Mouse (Mus musculus) A20 (cell line): ENCODE data around the gene Tmpo.

Experiments used
- DNase-seq: peaks from one replicate; pipeline ENCODE4 v3.0.0-alpha.2; 2011; ENCODE audit warnings: low read depth, low spot score

Gene Tmpo

DNA sequence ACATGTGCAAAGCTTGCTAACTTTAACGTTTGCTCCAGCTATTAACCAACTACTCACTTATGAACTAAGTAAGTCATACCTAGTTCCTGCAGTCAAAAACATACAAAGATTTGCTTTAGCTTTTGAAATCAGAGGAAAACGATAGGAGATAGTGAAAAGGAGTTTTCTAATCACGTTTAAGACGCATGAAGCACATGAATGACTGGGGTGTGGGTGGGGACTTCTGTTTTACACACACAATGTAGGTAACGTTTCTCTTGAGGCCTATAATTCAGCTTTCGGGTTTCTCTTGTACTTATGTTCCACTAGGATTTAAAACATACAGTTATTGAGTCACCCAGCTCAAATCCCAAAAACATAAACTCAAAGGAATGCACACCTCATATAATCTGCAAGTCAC lies 58.5 kb downstream of the Tmpo start:
- peak; percentile 33 for DNase-seq

DNA sequence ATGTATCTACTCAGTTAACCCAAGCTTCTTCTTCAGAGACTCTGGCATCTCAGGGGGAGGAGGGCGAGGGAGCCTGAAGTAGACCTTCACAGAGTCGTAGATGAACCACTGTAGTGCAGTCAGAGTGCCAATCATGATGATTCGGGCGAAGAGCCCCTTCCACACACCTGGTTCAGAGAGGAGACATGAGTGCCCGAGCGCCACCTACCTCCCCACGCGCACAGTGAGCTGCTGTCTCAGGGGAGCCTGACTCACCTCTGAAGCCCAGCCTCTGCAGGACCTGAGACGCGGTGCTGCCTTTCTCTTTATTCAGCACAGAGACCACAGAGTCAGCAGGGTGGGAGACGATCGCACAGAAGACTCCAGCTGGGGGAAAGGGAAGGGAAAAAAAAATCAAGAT lies 64.2 kb downstream of the Tmpo start:
- DNase-seq, result no peak

DNA sequence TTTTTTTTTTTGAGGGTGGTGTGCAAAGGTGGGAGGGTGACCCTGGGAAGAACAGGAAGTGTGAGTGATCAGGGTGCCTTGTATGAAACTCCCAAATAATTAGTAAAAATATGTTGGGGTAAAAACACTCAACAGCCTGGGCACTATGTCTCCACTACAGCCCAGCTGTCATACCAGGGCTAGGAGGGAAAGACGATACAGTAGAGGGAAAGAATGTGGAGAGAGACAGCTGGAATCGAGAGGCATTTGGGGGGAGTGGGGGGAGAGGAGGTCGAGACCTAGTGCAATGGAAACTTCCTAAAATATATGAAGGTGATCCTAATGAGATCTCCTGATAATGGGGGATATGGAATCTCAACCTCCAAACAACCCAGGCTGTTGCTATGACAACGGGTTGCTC lies 71.3 kb downstream of the Tmpo start:
- DNase-seq, result no peak

DNA sequence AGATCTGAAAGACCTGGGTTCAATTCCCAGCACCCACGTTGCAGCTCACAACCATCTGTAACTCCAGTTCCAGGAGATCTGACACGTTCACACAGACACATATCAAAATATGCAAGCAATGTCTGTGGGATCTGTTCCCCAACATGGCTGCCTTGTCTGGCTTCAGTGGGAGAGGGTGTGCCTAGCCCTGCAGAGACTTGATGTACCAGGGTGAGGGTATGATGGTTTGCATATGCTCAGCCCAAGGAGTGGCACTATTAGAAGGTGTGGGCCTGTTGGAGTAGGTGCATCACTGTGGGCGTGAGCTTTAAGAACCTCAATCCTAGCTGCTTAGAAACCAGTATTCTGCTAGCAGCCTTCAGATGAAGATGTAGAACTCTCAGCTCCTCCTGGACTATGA lies 75.1 kb downstream of the Tmpo start:
- DNase-seq, result no peak

DNA sequence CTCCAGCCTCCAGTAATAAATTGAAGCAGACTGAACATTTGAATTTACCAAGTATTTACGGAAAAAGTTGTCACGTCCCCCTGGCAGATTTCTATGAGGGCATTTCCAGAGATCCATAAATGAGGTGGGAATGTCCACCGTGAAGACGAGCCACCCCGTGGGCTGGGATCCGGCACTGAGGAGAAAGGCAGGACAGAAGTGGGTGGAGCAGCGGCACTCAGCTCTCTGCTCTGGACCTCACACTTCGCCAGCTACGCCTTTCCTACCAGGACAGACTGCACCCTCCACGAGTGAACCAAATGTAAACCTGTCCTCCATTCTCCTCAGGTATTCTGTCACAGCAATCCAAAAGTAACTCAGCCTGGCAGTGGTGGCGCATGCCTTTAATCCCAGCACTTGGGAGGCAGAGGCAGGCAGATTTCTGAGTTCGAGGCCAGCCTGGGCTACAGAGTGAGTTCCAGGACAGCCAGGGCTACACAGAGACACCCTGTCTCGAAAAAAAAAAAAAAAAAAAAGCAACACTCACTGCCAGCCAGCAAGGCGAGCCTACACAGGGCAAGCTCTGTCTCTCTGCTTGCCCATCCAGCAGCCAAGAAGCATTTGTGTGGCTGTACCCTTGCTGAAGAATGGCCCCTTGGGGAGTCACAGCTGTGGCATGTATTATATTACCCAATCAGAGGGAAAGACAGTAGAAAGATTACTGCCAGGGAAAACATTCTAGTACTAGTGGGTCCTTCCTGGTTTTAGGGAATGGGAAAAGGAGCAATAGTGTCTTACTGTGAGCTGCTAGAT lies 78.1 kb downstream of the Tmpo start:
- DNase-seq, result no peak

DNA sequence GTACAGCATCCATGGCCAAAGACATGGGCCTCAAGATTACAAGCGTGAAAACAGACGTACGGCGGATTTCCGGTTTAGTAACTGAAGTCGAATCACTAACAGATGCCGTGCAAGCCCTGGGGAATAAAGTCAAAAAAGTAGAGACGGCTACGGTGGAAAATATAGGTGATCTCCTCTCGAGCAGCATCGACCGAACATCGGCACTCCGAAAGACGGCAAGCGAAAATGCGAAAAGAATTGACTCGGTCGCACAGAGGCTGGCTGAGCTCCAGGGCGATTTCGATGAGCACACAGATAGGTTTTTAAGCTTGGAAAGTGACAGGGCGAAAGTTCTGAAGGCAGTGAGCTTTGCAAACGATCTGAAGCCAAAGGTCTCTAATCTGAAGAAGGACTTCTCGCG lies 79.2 kb downstream of the Tmpo start:
- DNase-seq, result no peak

DNA sequence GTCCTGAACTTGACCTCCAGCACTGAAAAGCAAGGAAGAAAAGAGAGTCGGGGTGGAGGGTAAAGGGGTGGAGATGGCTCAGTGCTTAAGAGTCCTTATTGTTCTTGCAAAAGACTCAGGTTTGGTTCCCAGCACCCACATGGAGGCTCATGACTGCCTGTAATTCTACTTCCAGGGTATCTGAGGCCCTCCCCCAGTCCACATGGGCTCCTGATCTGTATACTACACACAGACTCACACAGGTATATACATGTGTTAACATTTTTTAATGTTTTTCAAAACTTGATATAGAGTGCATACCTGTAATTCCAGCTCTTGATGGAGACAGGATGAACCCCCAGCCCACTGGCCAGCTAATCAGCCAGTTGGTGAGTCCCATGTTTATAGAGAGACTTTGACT lies 81.0 kb downstream of the Tmpo start:
- no peak for DNase-seq

DNA sequence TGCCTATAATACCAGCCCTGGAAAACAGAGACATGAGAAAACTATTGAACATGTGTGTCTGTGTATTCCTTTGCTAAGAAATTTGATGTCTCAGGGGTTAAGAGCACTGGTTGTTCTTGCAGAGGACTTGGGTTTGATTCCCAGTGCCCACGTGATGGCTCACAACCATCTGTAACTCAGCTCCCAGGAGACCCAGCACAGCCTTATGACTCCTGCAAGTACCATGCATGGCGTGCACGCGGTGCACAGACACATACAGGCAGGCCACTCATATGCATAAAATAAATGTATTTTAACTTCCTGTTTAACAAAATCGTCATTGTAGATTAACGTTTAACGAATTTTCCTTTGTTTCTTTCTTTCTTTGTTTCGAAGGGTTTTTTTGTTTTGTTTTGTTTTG lies 83.1 kb downstream of the Tmpo start:
- no peak for DNase-seq
